Mouse (Mus musculus) forebrain, embryonic 15.5 days (tissue): ENCODE results near the gene Gns. TPM values are rescaled to one million over a fixed set of nuclear protein-coding genes. Genes with fewer than 3 reads are reported as not detected.

Experiments used
- ATAC-seq: fragments of 200-750 bp; cut with Nextera tagmentation; replicated peaks from 2 replicates; pipeline ENCODE4 v1.8.0; 2017; ENCODE audit warnings: mild to moderate bottlenecking, moderate TSS enrichment, moderate library complexity
- H3K27ac ChIP-seq: fragments of 300-500 bp; sonication (generic); replicated peaks from 2 replicates; pipeline ENCODE4 v1.5.1; 2015; ENCODE audit warnings: mild to moderate bottlenecking, inconsistent platforms
- H3K27me3 ChIP-seq: fragments of 300-500 bp; sonication (generic); 2 replicates; pipeline ENCODE4 v1.6.1; 2015; ENCODE audit warnings: inconsistent platforms
- H3K36me3 ChIP-seq: fragments of 300-500 bp; sonication (generic); 2 replicates; pipeline ENCODE4 v1.6.1; 2015; ENCODE audit warnings: mild to moderate bottlenecking, inconsistent platforms
- H3K4me1 ChIP-seq: fragments of 300-500 bp; sonication (generic); 2 replicates; pipeline ENCODE4 v1.6.1; 2015; ENCODE audit warnings: inconsistent platforms
- H3K4me2 ChIP-seq: fragments of 300-500 bp; sonication (generic); replicated peaks from 2 replicates; pipeline ENCODE4 v1.6.1; 2015; ENCODE audit warnings: mild to moderate bottlenecking, inconsistent platforms
- H3K4me3 ChIP-seq: fragments of 300-500 bp; sonication (generic); 2 replicates; pipeline ENCODE4 v1.5.1; 2015; ENCODE audit warnings: mild to moderate bottlenecking, inconsistent platforms
- H3K9ac ChIP-seq: fragments of 300-500 bp; sonication (generic); replicated peaks from 2 replicates; pipeline ENCODE4 v1.6.1; 2015; ENCODE audit warnings: mild to moderate bottlenecking, inconsistent platforms
- H3K9me3 ChIP-seq: fragments of 300-500 bp; sonication (generic); 2 replicates; pipeline ENCODE4 v1.6.1; 2016; ENCODE audit warnings: inconsistent platforms
- WGBS: fragments of 180-500 bp; shearing (Covaris S2); methylation state at CpG from one replicate; pipeline ENCODE4 v1.1.7; 2015; ENCODE audit warnings: mixed read lengths; 5-methylcytosine and 5-hydroxymethylcytosine counted together
- polyA plus RNA-seq: library from polyadenylated mRNA; unstranded; fragments of >200 nt; fragmentation: Nextera tagmentation; extraction: Ambion mirVana; gene quantifications from 2 replicates; pipeline ENCODE4 v1.2.1, GENCODE M21; 2015

Gene Gns
- polyA plus RNA-seq, 1 experiment from 2014 or later: 34.7 TPM

- Histone ChIP-seq H3K27me3 (no peaks in the 10 kb centered on the region), H3K9me3 (no peaks in the 10 kb centered on the region), H3K36me3 (no peaks in the 10 kb centered on the region), H3K4me1 (no peaks in the 10 kb centered on the region), H3K4me3 (no peak overlapping the region), H3K4me2 (no peak overlapping the region), H3K27ac (no peak overlapping the region), H3K9ac (no peak overlapping the region)
- ATAC-seq: no peak
- WGBS: 82% methylated on average over 6 of the region's 8 CpGs
Observed at GRCm38 (mm10) chr10:121438109-121438508, 73.2 kb downstream of the Gns start.

DNA sequence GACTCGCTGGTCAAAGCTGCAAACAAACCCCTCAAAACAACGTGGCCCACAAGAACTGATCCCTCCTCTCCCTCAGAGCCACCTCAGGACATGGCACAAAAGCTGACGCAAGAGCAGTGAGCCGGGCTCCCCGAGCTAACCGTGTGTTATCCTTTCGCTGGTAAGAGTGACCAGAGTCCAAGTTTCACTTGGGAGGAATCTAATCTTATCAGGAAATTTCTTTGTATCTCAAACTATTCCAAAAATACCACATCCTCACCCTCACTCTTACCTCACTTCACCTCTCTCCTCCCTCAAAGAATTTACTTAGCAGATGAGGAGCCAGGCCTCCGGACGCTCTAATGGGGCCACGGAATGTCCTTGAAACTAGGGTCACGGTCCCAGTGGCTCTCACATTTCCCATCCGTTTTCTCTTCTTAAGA is 74.4 kb downstream of the Gns start:
- Histone ChIP-seq H3K4me1 (no peaks in the 10 kb centered on the region), H3K27me3 (no peaks in the 10 kb centered on the region), H3K4me2 (no peak overlapping the region), H3K4me3 (no peak overlapping the region), H3K9ac (no peak overlapping the region), H3K9me3 (no peaks in the 10 kb centered on the region), H3K36me3 (no peaks in the 10 kb centered on the region), H3K27ac (no peak overlapping the region)
- 91% methylated on average over 12 of the region's 12 CpGs for WGBS
- no peak for ATAC-seq

DNA sequence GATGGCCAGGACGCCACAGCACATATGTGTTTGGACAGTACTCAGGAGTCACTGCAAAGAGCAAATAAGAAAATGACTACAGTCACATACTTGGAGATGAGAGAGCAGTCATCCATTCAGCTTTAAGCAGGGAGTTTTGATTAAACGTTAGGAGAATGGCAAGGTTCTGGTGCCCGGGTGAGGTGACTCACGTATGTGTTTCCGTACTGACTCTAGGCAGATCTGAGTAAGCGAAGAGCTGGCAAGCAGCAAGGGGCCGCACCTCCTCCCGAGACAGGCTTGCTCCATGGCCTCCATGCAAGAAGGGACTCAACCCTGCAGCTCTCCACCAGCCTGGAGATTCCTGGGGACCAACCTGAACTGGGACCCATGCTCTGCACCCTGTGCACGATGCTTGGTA is 78.9 kb downstream of the Gns start:
- Histone ChIP-seq H3K27ac (no peak overlapping the region), H3K4me1 (no peaks in the 10 kb centered on the region), H3K4me3 (no peak overlapping the region), H3K9me3 (no peaks in the 10 kb centered on the region), H3K4me2 (no peak overlapping the region), H3K27me3 (no peaks in the 10 kb centered on the region), H3K36me3 (no peaks in the 10 kb centered on the region), H3K9ac (no peak overlapping the region)
- 91% methylated on average over 9 of the region's 9 CpGs for WGBS
- ATAC-seq: no peak

DNA sequence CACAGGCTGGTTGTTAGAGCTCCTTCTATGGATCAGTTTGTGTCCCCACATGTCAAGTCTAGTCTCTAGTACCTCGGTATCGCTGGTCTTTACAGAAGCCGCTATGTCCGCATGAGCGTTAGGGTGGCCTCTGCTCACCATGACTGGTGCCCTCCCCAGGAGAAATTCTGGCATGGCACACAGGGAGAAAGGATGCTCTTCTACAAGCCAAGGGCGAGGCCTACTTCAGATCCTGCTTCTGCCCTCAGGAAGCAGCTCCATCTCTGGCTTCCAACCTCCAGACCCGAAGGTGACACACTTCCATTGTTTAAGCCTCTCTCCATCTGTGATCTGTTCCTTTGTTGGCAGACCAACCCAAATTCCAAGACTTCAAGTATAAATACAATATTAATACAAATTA is 79.3 kb downstream of the Gns start:
- no peak overlapping the region for H3K27ac ChIP-seq
- H3K4me2 ChIP-seq: no peak overlapping the region
- no peaks in the 10 kb centered on the region for H3K9me3 ChIP-seq
- no peaks in the 10 kb centered on the region for H3K36me3 ChIP-seq
- H3K4me1 ChIP-seq: no peaks in the 10 kb centered on the region
- no peak for ATAC-seq
- H3K4me3 ChIP-seq: no peak overlapping the region
- H3K27me3 ChIP-seq: no peaks in the 10 kb centered on the region
- 93% methylated on average over 7 of the region's 7 CpGs for WGBS
- no peak overlapping the region for H3K9ac ChIP-seq

DNA sequence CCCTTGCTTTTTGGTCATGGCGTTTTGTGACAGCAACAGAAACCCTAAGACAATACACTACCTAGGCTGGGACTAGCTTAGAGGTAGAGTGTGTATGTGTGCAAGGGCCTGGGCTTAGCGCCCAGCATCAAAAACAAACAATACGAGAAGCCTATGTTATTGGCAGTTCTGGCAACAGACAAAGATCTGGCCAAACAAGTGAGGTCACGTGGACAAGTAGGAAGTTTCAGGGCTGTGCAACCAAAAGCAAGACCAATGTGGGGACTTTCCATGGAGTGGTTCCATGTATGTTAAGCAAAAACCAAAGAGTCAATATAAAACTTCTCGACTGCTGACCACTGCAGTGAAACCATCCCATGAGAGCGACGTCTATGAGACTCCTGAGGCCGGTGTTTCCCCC is 80.9 kb downstream of the Gns start:
- ATAC-seq: no peak

More for the DNA sequence above, 80.9 kb downstream of the Gns start:
- 88% methylated on average over 8 of the region's 8 CpGs for WGBS
- Histone ChIP-seq H3K9me3 (no peaks in the 10 kb centered on the region), H3K4me3 (no peak overlapping the region), H3K4me2 (no peak overlapping the region), H3K27me3 (no peaks in the 10 kb centered on the region), H3K36me3 (no peaks in the 10 kb centered on the region), H3K9ac (no peak overlapping the region), H3K4me1 (no peaks in the 10 kb centered on the region), H3K27ac (no peak overlapping the region)

Other genes with a start within 250 kb of the Gns start
- gene Tbc1d30, start 13.8 kb upstream of the Gns start, polyA plus RNA-seq: 8.5 and 9.1 TPM in 2 replicates
- 3.8 and 4.2 TPM in 2 replicates for gene Rassf3, start 111.3 kb downstream of the Gns start, polyA plus RNA-seq
- 35.0 and 36.3 TPM in 2 replicates for gene Tbk1, start 221.7 kb downstream of the Gns start, polyA plus RNA-seq